Mouse (Mus musculus) NIH3T3 (cell line): Measurements from ENCODE around the gene G430095P16Rik.

Experiments used
- DNase-seq: peaks from one replicate; pipeline ENCODE4 v3.0.0-alpha.2; 2012; ENCODE audit warnings: low read depth

Gene G430095P16Rik

GRCm38 (mm10) chr8:84722530-84722849 lies 317 bp upstream of the G430095P16Rik start:
- no peak for DNase-seq

DNA sequence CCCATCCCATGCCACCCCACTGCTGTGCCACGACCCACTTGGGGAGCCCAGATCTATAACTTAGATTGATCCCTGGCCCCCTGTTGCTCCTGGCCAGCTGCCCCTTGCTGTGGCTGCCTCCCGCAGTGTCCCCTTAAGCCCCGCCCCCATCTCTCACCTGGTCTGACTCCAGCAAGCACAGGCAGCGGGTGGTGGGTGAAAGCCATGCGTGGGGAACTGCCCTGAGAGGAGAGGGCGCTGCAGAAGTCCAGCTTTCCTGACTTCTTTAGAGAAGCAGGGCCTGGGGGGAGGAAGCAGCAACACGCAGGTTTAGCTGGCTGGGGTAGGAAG lies 729 bp downstream of the G430095P16Rik start:
- no peak for DNase-seq

- no peak for DNase-seq
These were observed 1.9 kb downstream of the G430095P16Rik start for GRCm38 (mm10) chr8:84724683-84725082.

- DNase-seq = no peak
These were observed 2.6 kb downstream of the G430095P16Rik start for GRCm38 (mm10) chr8:84725246-84725940.

DNA sequence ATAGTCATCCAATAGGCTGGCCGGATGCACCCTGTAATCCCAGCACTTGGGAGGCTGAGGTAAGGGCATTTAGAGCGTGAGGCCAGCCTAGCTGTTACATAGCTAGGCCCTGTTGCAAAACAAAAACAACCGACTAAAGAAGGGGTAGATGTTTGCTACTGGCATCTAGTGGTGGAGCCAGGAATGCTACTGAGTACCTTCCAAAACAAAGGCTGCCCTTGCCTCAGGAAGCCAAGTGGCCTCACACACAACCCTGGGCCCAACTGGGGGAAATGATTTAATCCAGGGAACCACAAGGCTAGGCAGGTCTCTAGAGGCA lies 3.1 kb downstream of the G430095P16Rik start:
- peak; percentile 76 for DNase-seq

DNA sequence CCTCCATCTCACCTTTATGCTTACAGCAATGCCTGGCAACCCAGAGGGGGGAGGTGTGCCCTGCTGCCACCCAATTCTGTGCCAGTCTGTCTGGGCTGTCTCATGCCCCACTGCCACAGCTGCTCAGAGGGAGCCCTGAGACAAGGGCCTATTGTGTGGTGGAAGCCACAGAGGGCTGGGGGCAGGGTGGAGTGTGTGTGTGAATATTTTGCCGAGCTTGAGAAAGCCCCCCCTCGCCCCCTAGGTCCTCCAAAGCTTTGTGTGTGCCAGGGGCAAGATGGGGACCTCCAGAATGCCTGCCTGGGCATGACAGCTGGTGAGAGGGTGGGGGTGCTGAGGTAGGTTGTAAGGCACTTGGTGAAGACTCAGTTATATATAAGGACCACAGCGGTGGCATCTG lies 5.7 kb downstream of the G430095P16Rik start:
- no peak for DNase-seq

DNA sequence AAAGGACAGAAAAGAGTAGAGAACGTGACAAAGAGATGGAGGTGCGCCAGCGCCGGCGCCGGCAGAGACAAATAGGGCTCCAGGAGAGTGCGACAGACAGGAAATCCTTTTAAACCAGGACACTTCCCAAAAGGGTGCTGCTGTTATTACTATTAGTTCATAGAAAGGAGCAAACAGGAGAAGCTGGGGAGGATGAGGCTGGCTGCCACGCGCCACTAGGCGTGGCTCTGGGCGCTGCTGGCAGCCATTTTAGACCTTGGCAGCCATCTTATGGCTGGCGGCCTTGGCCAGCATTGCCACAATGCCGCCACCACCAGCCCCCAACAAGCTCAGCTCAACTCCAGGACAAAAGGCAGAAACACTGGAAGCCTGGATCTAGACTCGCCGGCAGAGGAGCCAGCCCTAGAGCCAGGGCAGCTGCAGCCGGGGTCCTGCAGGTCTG lies 7.1 kb downstream of the G430095P16Rik start:
- DNase-seq = no peak

DNA sequence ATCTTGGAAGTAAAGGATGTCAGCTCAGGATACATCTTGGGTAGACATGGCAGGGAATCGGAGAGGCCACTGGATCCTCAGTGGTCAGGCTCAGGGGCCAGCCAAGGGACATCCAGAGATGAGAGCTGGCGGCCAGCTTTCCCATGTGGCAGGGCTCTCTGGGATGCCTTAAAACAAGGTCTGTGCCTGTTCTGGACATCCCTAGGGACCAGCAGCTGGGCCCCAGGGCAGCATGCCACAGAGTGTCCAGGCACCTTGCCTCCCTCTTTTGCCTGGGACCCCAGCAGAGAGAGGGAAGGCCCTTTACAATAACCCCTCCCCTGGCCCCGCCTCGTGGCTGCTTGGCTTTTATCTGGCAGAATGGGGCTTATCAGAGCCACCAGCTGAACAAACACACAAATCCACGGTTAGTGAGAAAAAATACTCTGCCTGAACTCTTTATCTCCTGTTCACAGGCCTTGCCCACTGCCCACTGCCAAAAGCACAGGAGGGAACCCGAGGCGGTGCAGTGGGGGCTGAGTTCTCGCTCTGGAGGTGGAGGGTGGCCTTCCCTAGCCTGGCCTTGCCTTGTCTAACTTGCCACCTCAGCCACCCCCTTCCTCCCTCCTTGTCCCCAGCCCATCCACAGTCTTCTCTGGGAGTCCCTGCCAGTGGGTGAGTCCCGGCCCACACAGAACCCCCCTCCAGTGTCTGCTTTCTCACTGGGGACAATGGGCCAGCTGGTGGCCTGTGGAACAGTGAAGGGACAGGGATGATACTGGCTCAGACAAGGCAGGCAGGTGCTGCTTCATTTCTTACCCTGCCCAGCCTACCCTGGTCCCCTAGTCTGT lies 7.9 kb downstream of the G430095P16Rik start:
- DNase-seq = no peak

GRCm38 (mm10) chr8:84731371-84732177 lies 8.8 kb downstream of the G430095P16Rik start:
- DNase-seq = peak; percentile 46

DNA sequence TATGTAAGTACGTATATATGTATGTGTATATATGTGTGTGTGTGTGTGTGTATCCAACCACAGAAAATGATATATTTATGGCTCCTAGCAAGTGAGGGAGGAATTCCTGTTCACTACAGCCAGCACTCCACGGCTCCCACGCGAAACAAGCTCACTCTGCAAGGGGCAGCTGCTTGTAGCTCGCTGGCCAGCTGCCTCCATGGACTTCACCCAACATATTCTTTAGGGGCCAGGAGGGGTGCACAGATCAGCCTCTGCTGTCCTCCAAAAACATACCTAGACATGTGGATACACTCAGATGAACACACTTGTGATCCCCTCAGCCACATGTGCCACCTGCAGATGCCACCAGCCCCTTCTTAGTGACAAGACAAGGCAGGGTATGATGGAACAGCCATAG lies 9.7 kb downstream of the G430095P16Rik start:
- DNase-seq = peak; percentile 69

DNA sequence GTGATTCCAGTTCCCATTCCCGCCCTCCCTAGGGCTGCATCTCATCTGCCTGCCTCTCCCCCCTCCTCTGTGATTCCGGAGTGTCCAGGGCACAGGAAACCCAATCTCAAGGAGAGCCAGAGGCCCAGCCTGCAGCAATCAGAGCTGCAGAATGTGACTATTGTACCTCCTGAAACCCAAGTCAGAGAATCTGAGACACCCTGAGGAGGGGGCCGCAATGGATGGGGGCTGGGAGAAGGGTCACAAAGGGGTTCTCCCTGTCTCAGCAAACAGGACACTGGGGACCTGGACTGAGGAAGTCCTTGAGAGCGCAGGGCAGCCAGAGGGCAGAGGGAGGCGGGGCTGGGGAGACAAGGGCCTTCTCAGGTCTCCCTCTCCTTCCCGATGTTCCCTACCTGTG lies 10.2 kb downstream of the G430095P16Rik start:
- no peak for DNase-seq

DNA sequence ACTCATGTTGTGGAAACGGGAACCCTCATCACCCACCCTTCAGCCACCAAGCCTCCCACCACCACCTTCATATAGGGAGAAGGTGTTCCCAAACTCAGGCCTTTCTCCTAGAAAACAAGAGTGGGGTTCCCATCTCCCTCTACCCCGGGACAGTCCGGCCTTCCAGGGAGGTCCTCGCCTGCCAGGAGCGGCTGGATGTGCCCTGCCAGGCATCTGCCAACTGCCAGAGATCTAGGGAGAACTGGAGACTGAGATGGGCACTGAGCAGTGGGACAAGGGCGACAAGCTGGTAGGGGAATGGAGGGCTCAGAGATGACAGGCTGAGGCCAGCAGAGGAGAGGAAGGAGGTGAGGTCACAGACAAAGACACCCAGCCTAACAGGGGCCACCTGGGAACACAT lies 11.2 kb downstream of the G430095P16Rik start:
- no peak for DNase-seq

GRCm38 (mm10) chr8:84734680-84735079 lies 11.9 kb downstream of the G430095P16Rik start:
- no peak for DNase-seq

- no peak for DNase-seq
These were observed 12.8 kb downstream of the G430095P16Rik start for GRCm38 (mm10) chr8:84735597-84735996.

GRCm38 (mm10) chr8:84736521-84736920 lies 13.7 kb downstream of the G430095P16Rik start:
- DNase-seq = peak; percentile 55

GRCm38 (mm10) chr8:84737608-84738007 lies 14.8 kb downstream of the G430095P16Rik start:
- peak; percentile 88 for DNase-seq

GRCm38 (mm10) chr8:84738266-84738665 lies 15.5 kb downstream of the G430095P16Rik start:
- DNase-seq = no peak

DNA sequence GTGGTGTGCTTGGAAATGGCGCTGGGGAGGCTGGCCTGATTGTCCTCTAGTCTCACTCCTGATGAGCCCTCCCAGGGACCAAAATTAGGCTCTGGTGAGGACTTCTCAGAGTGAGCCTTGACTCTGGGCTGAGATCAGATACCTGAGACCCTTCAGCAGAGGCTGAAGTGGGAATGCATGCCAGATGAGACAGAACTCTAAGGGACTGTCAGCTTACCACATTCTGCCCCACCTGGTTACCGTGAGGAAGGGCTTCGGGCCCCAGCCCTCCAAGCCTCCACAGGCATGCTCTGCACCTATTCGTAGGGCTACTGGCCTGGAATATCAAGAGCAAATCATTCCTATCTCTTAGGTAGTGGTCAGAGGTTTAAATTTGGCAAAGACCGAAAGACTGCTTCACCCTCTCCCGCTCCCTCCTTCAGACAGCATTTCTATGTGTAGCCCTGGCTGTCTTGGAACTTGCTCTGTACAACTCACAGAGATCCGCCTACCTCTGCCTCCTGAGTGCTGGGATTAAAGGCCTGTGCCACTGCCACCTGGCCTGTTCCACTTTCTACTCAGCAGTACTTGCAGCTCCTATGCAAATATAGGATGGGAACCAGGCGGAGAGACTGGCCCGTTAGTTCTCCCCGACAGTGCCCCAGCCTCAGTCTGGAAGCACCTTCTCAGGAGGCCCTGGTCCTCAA lies 16.1 kb downstream of the G430095P16Rik start:
- DNase-seq = no peak

- peak; percentile 70 for DNase-seq
These were observed 16.6 kb downstream of the G430095P16Rik start for GRCm38 (mm10) chr8:84739401-84739742.

DNA sequence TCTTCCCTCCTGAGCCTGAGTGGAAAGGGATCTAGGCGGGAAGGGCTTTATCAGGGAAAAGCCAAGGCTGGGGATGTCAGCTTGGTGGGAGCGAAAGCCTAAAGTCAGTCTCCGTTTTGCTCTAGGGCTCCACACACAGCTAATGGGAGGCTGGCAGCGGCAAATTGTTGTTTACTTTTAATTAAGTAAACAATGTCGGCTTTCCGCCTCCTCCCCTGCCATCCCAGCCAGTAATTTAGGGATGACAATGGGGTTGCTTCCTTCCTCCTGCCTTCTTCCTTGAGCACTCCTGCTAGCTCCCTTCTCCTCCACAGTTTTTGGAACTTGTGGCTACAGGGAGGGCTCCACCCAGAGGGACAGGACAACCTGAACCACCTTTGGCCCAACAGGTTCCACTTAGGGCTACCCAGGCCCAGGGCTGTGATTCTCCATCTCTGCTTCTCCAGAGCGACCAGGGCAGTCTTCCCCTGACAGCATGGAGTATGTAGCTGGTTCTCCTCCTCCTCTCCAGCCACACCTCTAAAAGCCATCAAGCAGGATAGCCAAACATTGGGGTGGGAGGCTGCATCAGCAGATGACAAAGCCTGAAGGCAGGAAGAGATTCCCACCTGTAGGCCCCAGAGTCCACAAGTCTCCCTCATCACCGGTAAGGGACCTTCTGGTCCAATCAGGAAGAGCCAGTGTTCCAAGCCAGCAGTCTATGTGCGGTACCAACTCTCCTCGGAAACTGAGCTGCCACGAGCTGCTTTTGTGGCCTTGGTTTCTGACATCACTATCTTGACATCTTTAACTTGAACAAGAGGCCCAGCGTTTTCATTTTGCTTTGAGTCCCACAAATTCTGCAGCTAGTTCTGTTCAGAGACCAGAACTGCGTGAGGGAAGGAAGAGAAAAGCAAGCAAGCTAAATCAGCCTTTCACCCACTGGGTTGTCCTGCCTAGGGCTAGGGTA lies 18.4 kb downstream of the G430095P16Rik start:
- DNase-seq = no peak
